Mouse (Mus musculus) spleen, adult 2 months (tissue): Measurements from ENCODE around the gene Dnajc22.

Experiments
- CTCF ChIP-seq: fragments of 200-500 bp; IDR thresholded peaks from 2 replicates; pipeline ENCODE4 v1.5.1; 2011; ENCODE audit warnings: mild to moderate bottlenecking, inconsistent platforms; ENCODE audit not compliant: insufficient read depth, insufficient read length, insufficient replicate concordance; ENCODE audit errors: extremely low read depth
- POLR2A ChIP-seq: fragments of 200-500 bp; IDR thresholded peaks from 2 replicates; pipeline ENCODE4 v1.6.1; 2011; ENCODE audit warnings: low read depth, low read length, inconsistent platforms

GRCm38 (mm10) chr15:99151324-99151723, 58.4 kb downstream of the Dnajc22 start:
- TF ChIP-seq CTCF (no peak), POLR2A (no peak)
